Mouse (Mus musculus): ENCODE measurements around the gene Irak3. TPM values are rescaled to one million over a fixed set of nuclear protein-coding genes. Genes with fewer than 3 reads are reported as not detected.

Irak3 gene
- polyA plus RNA-seq, 1 experiment from 2014 or later: 1.8 TPM

GRCm38 (mm10) chr10:120202467-120203250, 729 bp upstream of the Irak3 start:
- Histone ChIP-seq H3K4me1 (replicated peaks) (peaks cover 13% of the 10 kb centered on the region), H3K9ac (no peak overlapping the region), H3K27ac (replicated peaks) (0 out of 2 replicates have a peak overlapping the region, but pooled peaks have one; percentile 66)

GRCm38 (mm10) chr10:120201131-120201921, 604 bp downstream of the Irak3 start, which contains the start of gene Tmbim4:
TSS of gene Tmbim4 (plus strand) at chr10:120201590.
- Histone ChIP-seq H3K4me3 (replicated peaks) (peak within 1 kb of the TSS; percentile 61), H3K4me2 (peak within 1 kb of the TSS; percentile 88), H3K27me3 (peaks cover 17% of the 10 kb centered on the region), H3K9me3 (replicated peaks) (no peaks in the 10 kb centered on the region), H3K36me3 (replicated peaks) (no peaks in the 10 kb centered on the region), H3K4me1 (replicated peaks) (peaks cover 13% of the 10 kb centered on the region), H3K27ac (replicated peaks) (peak within 1 kb of the TSS; percentile 66), H3K9ac (peak within 1 kb of the TSS; percentile 33)
- 2% methylated on average over 65 of the region's 65 CpGs for WGBS (ENCODE audit: insufficient replicate concordance)
- peak; percentile 83 for ATAC-seq (ENCODE audit: insufficient read depth)

More at GRCm38 (mm10) chr10:120202467-120203250, 729 bp upstream of the Irak3 start:
- H3K9me3 ChIP-seq (replicated peaks): no peaks in the 10 kb centered on the region
- H3K27me3 ChIP-seq: peaks cover 17% of the 10 kb centered on the region
- peak overlapping the region; percentile 88 for H3K4me2 ChIP-seq
- peak overlapping the region; percentile 61 for H3K4me3 ChIP-seq (replicated peaks)
- ATAC-seq (ENCODE audit: insufficient read depth): no peak
- no peaks in the 10 kb centered on the region for H3K36me3 ChIP-seq (replicated peaks)
- 52% methylated on average over 16 of the region's 16 CpGs for WGBS (ENCODE audit: insufficient replicate concordance)

DNA sequence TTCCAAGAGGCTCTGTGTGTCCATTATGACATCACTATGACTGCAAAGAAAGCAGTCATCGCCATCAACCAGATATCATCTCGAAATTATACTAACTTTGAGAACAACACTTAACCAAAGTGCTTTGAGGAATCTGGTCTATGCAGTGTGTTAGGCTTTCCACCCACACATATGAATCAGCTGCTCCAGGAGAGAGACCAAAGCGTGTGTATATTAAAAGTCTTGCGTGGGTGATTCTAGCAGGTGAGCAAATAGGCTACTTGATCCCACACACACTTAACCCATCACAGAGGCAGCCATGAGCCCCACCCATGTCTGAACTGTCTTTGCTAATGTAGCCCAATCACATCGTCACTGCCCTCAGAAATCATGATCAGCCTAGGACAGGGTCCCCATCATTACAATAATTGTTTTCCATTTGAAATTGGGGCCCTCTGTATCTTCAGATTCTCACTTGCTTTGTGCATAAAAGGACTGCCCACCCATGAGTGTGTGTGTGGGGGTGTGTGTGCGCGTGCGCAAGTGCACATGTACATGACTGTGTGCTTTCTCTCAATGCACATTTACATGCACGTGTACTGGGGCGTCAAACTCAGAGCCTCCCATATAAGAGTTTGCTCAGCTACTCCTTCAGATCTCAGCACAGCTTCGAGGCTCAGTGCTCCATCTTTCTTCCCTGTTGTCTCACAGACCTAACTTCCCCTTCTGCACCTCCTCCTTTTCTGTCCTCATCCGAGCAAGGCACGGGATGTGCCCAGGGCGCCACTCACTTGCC, 4.7 kb downstream of the Irak3 start:
- H3K27me3 ChIP-seq: peaks cover 17% of the 10 kb centered on the region

GRCm38 (mm10) chr10:120193255-120193654, 8.7 kb downstream of the Irak3 start:
- no peak overlapping the region for H3K9ac ChIP-seq
- no peaks in the 10 kb centered on the region for H3K27me3 ChIP-seq
- H3K36me3 ChIP-seq (replicated peaks): no peaks in the 10 kb centered on the region
- H3K9me3 ChIP-seq (replicated peaks): no peaks in the 10 kb centered on the region
- H3K4me1 ChIP-seq (replicated peaks): no peaks in the 10 kb centered on the region
- H3K27ac ChIP-seq (replicated peaks): no peak overlapping the region
- H3K4me3 ChIP-seq (replicated peaks): no peak overlapping the region
- 32% methylated on average over 8 of the region's 8 CpGs for WGBS (ENCODE audit: insufficient replicate concordance)
- no peak overlapping the region for H3K4me2 ChIP-seq
- ATAC-seq (ENCODE audit: insufficient read depth): no peak

More for the DNA sequence above, 4.7 kb downstream of the Irak3 start:
- Histone ChIP-seq H3K4me2 (no peak overlapping the region), H3K4me1 (replicated peaks) (peaks cover 13% of the 10 kb centered on the region), H3K9me3 (replicated peaks) (no peaks in the 10 kb centered on the region), H3K9ac (no peak overlapping the region), H3K4me3 (replicated peaks) (no peak overlapping the region), H3K36me3 (replicated peaks) (no peaks in the 10 kb centered on the region), H3K27ac (replicated peaks) (no peak overlapping the region)
- 55% methylated on average over 14 of the region's 14 CpGs for WGBS (ENCODE audit: insufficient replicate concordance)
- no peak for ATAC-seq (ENCODE audit: insufficient read depth)

DNA sequence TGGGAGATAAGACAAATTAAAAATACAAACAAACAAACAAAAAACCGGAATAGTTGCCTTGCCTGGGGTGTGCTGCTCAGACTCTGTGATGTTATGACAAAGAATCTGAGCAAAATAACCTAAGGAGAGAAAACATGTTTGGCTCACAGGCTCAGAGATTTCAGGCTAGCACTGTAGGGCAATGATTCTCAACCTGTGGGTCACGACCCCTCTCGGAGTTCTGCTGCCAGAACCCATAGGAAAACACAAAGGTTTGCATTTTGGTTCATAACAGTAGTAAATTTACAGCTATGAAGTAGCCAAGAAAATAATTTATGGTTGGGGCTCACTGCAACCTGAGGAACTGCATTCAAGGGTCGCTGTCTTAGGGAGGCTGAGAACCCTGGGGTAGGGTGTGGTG, 9.7 kb downstream of the Irak3 start:
- Histone ChIP-seq H3K4me1 (replicated peaks) (no peaks in the 10 kb centered on the region), H3K4me2 (no peak overlapping the region), H3K27me3 (no peaks in the 10 kb centered on the region), H3K36me3 (replicated peaks) (no peaks in the 10 kb centered on the region), H3K9ac (no peak overlapping the region), H3K9me3 (replicated peaks) (no peaks in the 10 kb centered on the region), H3K4me3 (replicated peaks) (no peak overlapping the region), H3K27ac (replicated peaks) (no peak overlapping the region)
- ATAC-seq (ENCODE audit: insufficient read depth): no peak
- WGBS (ENCODE audit: insufficient replicate concordance): 67% methylated on average over 4 of the region's 4 CpGs

DNA sequence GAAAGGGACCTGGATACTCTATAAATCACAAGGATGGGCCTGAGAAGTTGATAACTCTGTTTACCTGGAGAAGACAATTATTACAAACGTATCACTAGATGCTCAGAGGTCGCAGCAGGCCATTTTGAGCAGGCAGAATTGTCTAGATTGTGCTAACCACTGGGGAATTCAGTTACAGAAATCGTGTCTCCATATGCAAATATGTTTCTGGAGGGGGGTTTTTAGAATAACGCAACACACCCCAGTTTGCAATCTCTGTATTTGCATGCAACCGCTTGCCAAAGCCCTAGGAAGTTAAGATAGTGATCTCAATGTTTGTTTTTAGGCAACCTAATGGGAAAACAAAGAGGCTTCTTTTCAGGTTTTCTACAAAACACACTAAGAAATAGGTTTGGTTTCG, 10.8 kb downstream of the Irak3 start:
- no peak for ATAC-seq (ENCODE audit: insufficient read depth)
- Histone ChIP-seq H3K4me1 (replicated peaks) (no peaks in the 10 kb centered on the region), H3K27me3 (no peaks in the 10 kb centered on the region), H3K9me3 (replicated peaks) (no peaks in the 10 kb centered on the region), H3K4me2 (no peak overlapping the region), H3K27ac (replicated peaks) (no peak overlapping the region), H3K9ac (no peak overlapping the region), H3K4me3 (replicated peaks) (no peak overlapping the region), H3K36me3 (replicated peaks) (no peaks in the 10 kb centered on the region)
- 58% methylated on average over 6 of the region's 6 CpGs for WGBS (ENCODE audit: insufficient replicate concordance)

GRCm38 (mm10) chr10:120189782-120190181, 12.1 kb downstream of the Irak3 start:
- WGBS (ENCODE audit: insufficient replicate concordance): 17% methylated on average over 6 of the region's 6 CpGs
- H3K27me3 ChIP-seq: no peaks in the 10 kb centered on the region
- peak overlapping the region; percentile 25 for H3K4me2 ChIP-seq
- no peak overlapping the region for H3K9ac ChIP-seq
- H3K4me3 ChIP-seq (replicated peaks): no peak overlapping the region
- ATAC-seq (ENCODE audit: insufficient read depth): no peak
- H3K36me3 ChIP-seq (replicated peaks): no peaks in the 10 kb centered on the region
- no peaks in the 10 kb centered on the region for H3K4me1 ChIP-seq (replicated peaks)
- H3K27ac ChIP-seq (replicated peaks): no peak overlapping the region
- no peaks in the 10 kb centered on the region for H3K9me3 ChIP-seq (replicated peaks)

- ATAC-seq (ENCODE audit: insufficient read depth): no peak
Observed at GRCm38 (mm10) chr10:120189276-120189675, 12.7 kb downstream of the Irak3 start.

DNA sequence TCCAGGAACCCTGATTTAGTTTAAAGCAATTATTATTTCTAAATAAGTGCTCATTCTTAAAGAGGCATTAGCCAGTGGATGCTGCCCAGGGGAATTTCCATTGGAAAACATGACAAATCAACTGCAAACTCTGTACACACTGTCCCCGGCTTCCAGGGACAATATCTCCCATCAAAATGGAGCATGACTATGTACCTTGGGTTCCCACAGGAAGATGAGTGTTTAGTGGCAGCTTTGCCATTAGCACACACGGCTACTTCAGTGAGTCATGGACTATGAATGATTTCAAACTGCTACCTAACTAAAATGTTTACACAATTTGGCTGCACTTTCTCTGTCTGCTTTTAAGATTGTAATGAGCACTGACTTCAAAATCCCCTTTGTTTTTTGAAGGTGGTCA, 13.4 kb downstream of the Irak3 start:
- ATAC-seq (ENCODE audit: insufficient read depth): no peak
- no peak overlapping the region for H3K4me2 ChIP-seq
- H3K4me3 ChIP-seq (replicated peaks): no peak overlapping the region
- H3K9ac ChIP-seq: no peak overlapping the region
- no peaks in the 10 kb centered on the region for H3K9me3 ChIP-seq (replicated peaks)
- H3K27ac ChIP-seq (replicated peaks): no peak overlapping the region
- no peaks in the 10 kb centered on the region for H3K36me3 ChIP-seq (replicated peaks)
- no peaks in the 10 kb centered on the region for H3K4me1 ChIP-seq (replicated peaks)
- no peaks in the 10 kb centered on the region for H3K27me3 ChIP-seq
- 45% methylated on average over 2 of the region's 2 CpGs for WGBS (ENCODE audit: insufficient replicate concordance)

More at GRCm38 (mm10) chr10:120189276-120189675, 12.7 kb downstream of the Irak3 start:
- no peaks in the 10 kb centered on the region for H3K4me1 ChIP-seq (replicated peaks)
- no peak overlapping the region for H3K4me3 ChIP-seq (replicated peaks)
- H3K9ac ChIP-seq: no peak overlapping the region
- peak overlapping the region; percentile 25 for H3K4me2 ChIP-seq
- H3K36me3 ChIP-seq (replicated peaks): no peaks in the 10 kb centered on the region
- 21% methylated on average over 11 of the region's 11 CpGs for WGBS (ENCODE audit: insufficient replicate concordance)
- H3K27me3 ChIP-seq: no peaks in the 10 kb centered on the region
- H3K9me3 ChIP-seq (replicated peaks): no peaks in the 10 kb centered on the region
- H3K27ac ChIP-seq (replicated peaks): no peak overlapping the region

DNA sequence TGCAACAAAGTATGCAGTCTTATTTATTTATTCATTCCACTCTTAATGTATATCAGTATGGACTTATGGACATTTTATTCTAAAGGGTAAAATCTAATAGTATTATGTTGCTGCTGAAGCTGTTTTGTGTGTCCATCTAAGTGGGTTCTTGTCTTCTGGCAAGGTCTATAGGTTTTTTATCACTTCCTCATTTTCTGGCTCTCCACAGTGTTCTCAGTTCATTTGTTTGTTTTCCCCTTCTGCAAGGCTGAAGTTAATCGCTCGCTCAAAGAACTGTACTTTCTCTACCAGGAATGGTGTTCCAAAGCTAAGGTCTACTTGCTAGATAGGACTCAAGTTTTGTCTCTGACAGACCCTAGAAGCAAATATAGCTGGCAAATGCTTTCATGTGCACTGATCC, 18.6 kb downstream of the Irak3 start:
- Histone ChIP-seq H3K4me1 (replicated peaks) (no peaks in the 10 kb centered on the region), H3K27me3 (no peaks in the 10 kb centered on the region), H3K36me3 (replicated peaks) (no peaks in the 10 kb centered on the region), H3K27ac (replicated peaks) (no peak overlapping the region), H3K9ac (no peak overlapping the region), H3K4me2 (no peak overlapping the region), H3K4me3 (replicated peaks) (no peak overlapping the region), H3K9me3 (replicated peaks) (no peaks in the 10 kb centered on the region)
- WGBS (ENCODE audit: insufficient replicate concordance): 20% methylated on average over 2 of the region's 2 CpGs
- no peak for ATAC-seq (ENCODE audit: insufficient read depth)

DNA sequence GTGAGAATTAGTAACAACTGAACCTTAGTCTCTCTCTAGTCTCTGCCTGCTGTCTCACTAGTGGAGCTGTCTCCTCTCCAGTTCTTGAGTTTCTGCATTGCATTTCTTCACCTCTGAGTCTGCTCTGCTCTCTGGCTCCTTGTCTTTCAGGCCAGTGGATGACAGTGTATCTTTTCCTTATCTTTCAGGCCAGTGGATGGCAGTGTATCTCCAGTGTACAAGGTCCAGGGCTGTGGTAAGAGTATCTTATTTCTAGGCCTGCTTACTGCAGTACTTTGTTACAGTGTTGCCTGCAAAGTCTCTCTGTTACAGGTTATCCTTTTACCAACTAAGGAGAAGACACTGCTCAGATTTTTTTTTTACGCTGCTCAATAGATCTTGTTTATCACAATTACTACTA, 19.0 kb downstream of the Irak3 start:
- Histone ChIP-seq H3K36me3 (replicated peaks) (no peaks in the 10 kb centered on the region), H3K4me2 (no peak overlapping the region), H3K4me3 (replicated peaks) (no peak overlapping the region), H3K9ac (no peak overlapping the region), H3K27ac (replicated peaks) (no peak overlapping the region), H3K4me1 (replicated peaks) (no peaks in the 10 kb centered on the region), H3K9me3 (replicated peaks) (no peaks in the 10 kb centered on the region), H3K27me3 (no peaks in the 10 kb centered on the region)
- no peak for ATAC-seq (ENCODE audit: insufficient read depth)
- 70% methylated on average over 1 of the region's 1 CpGs for WGBS (ENCODE audit: insufficient replicate concordance)
